ENCODE assay signal across 24 mouse cellular contexts in genomic region chr17:88333816-88334215, GRCm38 (mm10).
"Had no signal": no experiment of that assay in that cellular context is flagged by ENCODE, and none has a peak within 500 bp of the region (broad histone marks: within the 10 kb centered on the region; RNA-seq: fewer than 3 reads in every experiment).

No protein-coding gene starts in this region.

- H3K9me3 ChIP-seq: hindbrain, embryonic 15.5 days had no signal

- H3K9ac ChIP-seq: heart, embryonic 13.5 days; heart, embryonic 15.5 days; hindbrain, embryonic 13.5 days; hindbrain, embryonic 15.5 days; limb, embryonic 12.5 days; liver, embryonic 13.5 days; liver, embryonic 15.5 days; liver, postnatal 0 days had no signal

- H3K27ac ChIP-seq: heart, embryonic 13.5 days; heart, embryonic 15.5 days; hindbrain, embryonic 13.5 days; hindbrain, embryonic 15.5 days; hindbrain, postnatal 0 days; layer of hippocampus, adult 2 months; left cerebral cortex, adult 2 months; limb, embryonic 10.5 days; limb, embryonic 12.5 days; liver, embryonic 13.5 days; liver, embryonic 15.5 days had no signal

- DNase-seq: gastrocnemius, postnatal 14 days; gastrocnemius, postnatal 36 days; heart, adult 18-20 months; kidney, adult 11 months; kidney, adult 2 months; kidney, adult 9 months; kidney, postnatal 10 days; kidney, postnatal 25 days; kidney, postnatal 4 days; liver; liver, embryonic 13.5 days; liver, postnatal 0 days had no signal

- H3K27me3 ChIP-seq: heart, embryonic 13.5 days; heart, embryonic 15.5 days; hindbrain, embryonic 15.5 days; limb, embryonic 12.5 days; liver, embryonic 13.5 days; liver, embryonic 15.5 days had no signal

- H3K4me1 ChIP-seq: limb, embryonic 12.5 days; liver, embryonic 13.5 days; liver, embryonic 15.5 days had no signal

- H3K4me3 ChIP-seq: heart, embryonic 13.5 days; heart, embryonic 15.5 days; hindbrain, embryonic 13.5 days; hindbrain, embryonic 15.5 days; layer of hippocampus, adult 2 months; left cerebral cortex, adult 2 months; limb, embryonic 10.5 days; limb, embryonic 12.5 days; liver, embryonic 13.5 days; liver, embryonic 15.5 days had no signal

- H3K4me2 ChIP-seq: heart, embryonic 11.5 days; heart, embryonic 13.5 days; heart, embryonic 15.5 days; hindbrain, embryonic 13.5 days; hindbrain, embryonic 15.5 days; limb, embryonic 12.5 days; liver, embryonic 13.5 days; liver, embryonic 15.5 days had no signal

- ATAC-seq: hindbrain, postnatal 0 days; intestine, embryonic 16.5 days; liver, postnatal 0 days had no signal

- H3K36me3 ChIP-seq: heart, embryonic 13.5 days; heart, embryonic 15.5 days; hindbrain, embryonic 13.5 days; hindbrain, embryonic 15.5 days; limb, embryonic 10.5 days; limb, embryonic 12.5 days; liver, embryonic 13.5 days; liver, embryonic 15.5 days had no signal
